Mouse (Mus musculus): ENCODE measurements at regions not wholly inside any gene's neighbourhood (a gene's known extent, or its start where the extent isn't known, plus 50 kb on each side); places are given as distances from the start of the nearest gene placed in this dataset.

DNA sequence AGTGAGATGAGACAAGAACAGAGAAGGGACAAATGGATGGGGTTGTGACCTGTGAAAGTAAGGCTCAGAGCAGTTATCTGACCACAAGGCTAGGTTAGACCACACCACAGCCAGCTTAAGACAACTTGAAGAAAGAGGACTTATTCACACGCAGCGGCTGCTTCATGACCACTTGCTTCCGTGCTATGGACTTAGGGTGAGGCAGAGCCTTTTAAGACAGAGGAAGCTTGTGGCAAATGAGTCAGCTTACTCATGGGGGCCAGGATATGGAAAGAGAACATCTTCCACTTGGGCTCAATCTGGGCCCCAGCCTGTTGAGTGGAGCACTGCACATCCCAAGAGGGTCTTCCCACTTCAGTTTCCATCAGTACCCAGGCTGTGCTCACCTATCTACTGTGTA lies 267.4 kb downstream of the Irs2 start:
- TF ChIP-seq CTCF (IDR thresholded peaks at IDR 0.05; ENCODE audit: low read depth, low read length): no peak
- no peak for TF ChIP-seq POLR2A (IDR thresholded peaks at IDR 0.05; ENCODE audit: borderline replicate concordance, low read depth, low read length)

All from bone marrow macrophage, adult 2 months (primary cell).